Mouse (Mus musculus) liver, adult 2 months (tissue): ENCODE measurements around the gene Stat5b. TPM values are rescaled to one million over a fixed set of nuclear protein-coding genes. Genes with fewer than 3 reads are reported as not detected.

ENCODE experiments used
- DNase-seq: peaks from one replicate; pipeline ENCODE4 v3.0.0-alpha.2; 2011; ENCODE audit warnings: low read depth, low spot score; ENCODE audit errors: extremely low read depth
- H3K27ac ChIP-seq: fragments of 200-500 bp; replicated peaks from 2 replicates; pipeline ENCODE4 v1.5.1; 2012; ENCODE audit warnings: low read depth, mild to moderate bottlenecking, control low read depth, inconsistent platforms, low read length; ENCODE audit not compliant: insufficient read depth
- H3K27me3 ChIP-seq: fragments of 200-500 bp; 2 replicates; pipeline ENCODE4 v1.6.1; 2012; ENCODE audit warnings: mild to moderate bottlenecking, moderate library complexity, low read length, inconsistent platforms; ENCODE audit not compliant: control insufficient read depth, insufficient read depth
- H3K36me3 ChIP-seq: fragments of 200-500 bp; 2 replicates; pipeline ENCODE4 v1.6.1; 2012; ENCODE audit warnings: low read length, inconsistent platforms; ENCODE audit not compliant: control insufficient read depth, insufficient read depth
- H3K4me1 ChIP-seq: fragments of 200-500 bp; 2 replicates; pipeline ENCODE4 v1.6.1; 2011; ENCODE audit warnings: low read length; ENCODE audit not compliant: control insufficient read depth, insufficient read depth
- H3K4me3 ChIP-seq: fragments of 200-500 bp; 2 replicates; pipeline ENCODE4 v1.5.1; 2011; ENCODE audit warnings: low read depth, mild to moderate bottlenecking, control low read depth, low read length, moderate library complexity; ENCODE audit not compliant: insufficient read depth
- H3K79me2 ChIP-seq: fragments of 200-500 bp; 2 replicates; pipeline ENCODE4 v1.6.1; 2012; ENCODE audit warnings: inconsistent platforms, mild to moderate bottlenecking, low read length, moderate library complexity; ENCODE audit not compliant: control insufficient read depth, insufficient read depth
- H3K9ac ChIP-seq: fragments of 200-500 bp; 2 replicates; pipeline ENCODE4 v1.6.1; 2012; ENCODE audit warnings: low read depth, mild to moderate bottlenecking, control low read depth, inconsistent platforms, low read length
- CTCF ChIP-seq: fragments of 200-500 bp; IDR thresholded peaks from 2 replicates; pipeline ENCODE4 v1.5.1; 2011; ENCODE audit warnings: low read depth, low read length, control low read depth
- POLR2A ChIP-seq: fragments of 200-500 bp; IDR thresholded peaks from 2 replicates; pipeline ENCODE4 v1.6.1; 2011; ENCODE audit warnings: low read length, control low read depth; ENCODE audit not compliant: insufficient read depth; ENCODE audit errors: extremely low read depth
- whole genome bisulfite sequencing: fragments of 180-500 bp; shearing (Covaris S2); methylation state at CpG from one replicate; pipeline ENCODE4 v1.1.7; 2018; 5-methylcytosine and 5-hydroxymethylcytosine counted together
- polyA plus RNA-seq: library from polyadenylated mRNA; depleted of rRNA; stranded (reverse); fragments of >200 nt; gene quantifications from 2 replicates; pipeline ENCODE4 v1.2.3, GENCODE M21; 2012
- total RNA-seq: library from RNA; depleted of rRNA; stranded (reverse); fragments of >200 nt; gene quantifications from 2 replicates; pipeline ENCODE4 v1.2.3, GENCODE M21; 2014

The Stat5b gene
- total and polyA plus RNA-seq, 2 experiments: 31.8 to 32.0 TPM

DNA sequence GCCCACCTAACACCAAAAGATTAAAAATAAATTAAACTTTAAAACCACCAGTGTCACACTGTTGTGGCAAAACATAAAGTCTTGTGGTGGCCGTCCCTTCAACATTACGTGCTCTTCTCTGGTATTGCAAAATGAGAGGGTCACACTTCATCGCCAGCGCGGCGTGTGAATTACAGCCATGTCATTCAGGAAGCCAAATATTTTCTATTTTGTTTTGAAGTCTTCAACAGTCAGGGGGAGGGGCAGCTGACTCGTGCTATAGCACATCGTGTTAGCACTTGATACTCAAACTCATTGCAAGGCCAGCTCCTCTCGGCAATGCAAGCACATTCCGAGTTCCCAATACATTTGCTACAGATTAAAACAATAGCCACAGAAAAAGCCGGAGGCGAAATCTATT lies 9.7 kb downstream of the Stat5b start:
- Histone ChIP-seq H3K4me1 (peaks cover 31% of the 10 kb centered on the region), H3K36me3 (no peaks in the 10 kb centered on the region), H3K27ac (peak overlapping the region; percentile 60), H3K27me3 (no peaks in the 10 kb centered on the region), H3K4me3 (no peak overlapping the region), H3K79me2 (peaks cover 46% of the 10 kb centered on the region), H3K9ac (0 out of 2 replicates have a peak overlapping the region, but pooled peaks have one; percentile 27)
- DNase-seq: peak; percentile 55
- no peak for TF ChIP-seq CTCF
- WGBS: 23% methylated on average over 12 of the region's 12 CpGs

DNA sequence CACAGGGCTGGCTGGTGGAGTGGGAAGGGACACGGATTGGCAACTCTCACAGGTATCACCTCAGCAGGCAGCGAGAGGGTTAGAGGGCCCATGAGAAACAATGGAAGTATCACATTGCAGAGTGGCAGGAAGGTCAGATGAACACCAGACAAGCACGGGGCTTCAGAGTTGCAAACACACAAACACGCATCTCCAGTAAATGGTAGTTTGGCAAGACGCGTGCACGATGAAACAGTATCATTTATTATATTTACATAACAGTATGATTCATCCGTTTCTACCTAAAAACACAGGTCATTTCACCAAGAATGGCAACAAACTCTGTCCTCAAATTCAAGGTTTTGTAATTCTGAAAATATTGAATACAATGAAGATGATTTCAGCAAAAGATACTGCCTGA lies 11.0 kb downstream of the Stat5b start:
- peak; percentile 78 for DNase-seq
- H3K4me1 ChIP-seq: peaks cover 38% of the 10 kb centered on the region
- no peaks in the 10 kb centered on the region for H3K36me3 ChIP-seq
- H3K9ac ChIP-seq: no peak overlapping the region; the same call in 1 of the 2 replicates
- H3K79me2 ChIP-seq: peaks cover 33% of the 10 kb centered on the region
- peak overlapping the region; percentile 88 for H3K27ac ChIP-seq
- TF ChIP-seq POLR2A: no peak
- TF ChIP-seq CTCF: no peak
- H3K4me3 ChIP-seq: no peak overlapping the region
- WGBS: 15% methylated on average over 8 of the region's 8 CpGs
- H3K27me3 ChIP-seq: no peaks in the 10 kb centered on the region

DNA sequence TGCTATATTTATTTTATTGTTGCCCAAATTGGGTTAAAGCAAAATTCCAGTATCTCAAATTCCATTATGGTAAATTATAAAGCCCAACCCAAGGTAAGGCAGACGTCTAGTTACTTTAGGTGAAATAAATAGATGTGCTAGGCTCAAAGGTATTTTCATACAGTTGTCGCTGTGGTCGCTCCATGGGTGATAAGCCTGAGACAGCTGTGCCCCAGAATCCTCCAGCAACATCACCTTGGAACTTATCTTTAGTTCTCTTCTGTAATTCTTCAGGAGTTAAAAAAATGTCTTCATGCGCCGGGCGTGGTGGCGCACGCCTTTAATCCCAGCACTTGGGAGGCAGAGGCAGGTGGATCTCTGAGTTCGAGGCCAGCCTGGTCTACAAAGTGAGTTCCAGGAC lies 11.6 kb downstream of the Stat5b start:
- H3K79me2 ChIP-seq: peaks cover 29% of the 10 kb centered on the region
- WGBS: 97% methylated on average over 9 of the region's 9 CpGs

DNA sequence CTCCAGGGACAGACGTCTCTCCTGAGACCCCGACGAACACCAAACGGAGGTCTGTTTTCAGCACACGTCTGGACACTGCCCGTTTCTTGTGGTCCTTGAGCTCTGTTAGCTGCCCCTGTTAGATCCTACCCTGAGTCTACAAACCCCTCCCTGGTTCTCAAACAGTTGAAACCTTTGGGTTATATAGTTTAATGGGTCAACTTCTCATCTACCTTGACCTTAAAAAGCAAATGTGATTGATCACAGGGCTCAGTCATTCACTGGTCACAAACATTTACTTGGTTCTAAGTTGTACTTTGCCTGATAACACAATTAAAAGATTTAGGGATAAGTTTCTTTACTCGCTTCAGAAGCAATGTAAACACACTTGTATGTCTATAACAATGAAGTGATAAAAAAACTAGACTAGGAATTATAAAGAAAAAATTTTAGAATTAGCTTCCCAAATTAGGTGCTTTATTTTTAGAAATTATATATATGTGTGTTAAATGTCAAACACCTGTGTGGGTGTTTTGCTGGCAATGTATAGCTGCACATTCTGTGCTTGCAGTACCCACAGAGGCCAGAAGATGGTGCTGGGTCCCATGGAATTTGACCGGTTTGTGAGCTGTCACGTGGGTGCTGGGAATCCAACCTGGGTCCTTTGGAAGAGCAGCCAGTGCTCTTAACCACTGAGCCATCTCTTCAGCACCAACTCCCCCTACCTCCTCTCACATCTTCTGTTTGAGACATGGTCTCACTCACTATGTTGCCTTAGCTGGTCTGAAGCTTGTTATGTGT lies 13.4 kb downstream of the Stat5b start:
- peak; percentile 89 for DNase-seq
- Histone ChIP-seq H3K4me3 (no peak overlapping the region), H3K4me1 (peaks cover 40% of the 10 kb centered on the region), H3K27me3 (no peaks in the 10 kb centered on the region), H3K9ac (no peak overlapping the region), H3K79me2 (peaks cover 29% of the 10 kb centered on the region; the same call in 1 of the 2 replicates), H3K27ac (peak overlapping the region; percentile 22; the same call in 1 of the 2 replicates), H3K36me3 (no peaks in the 10 kb centered on the region)
- no peak for TF ChIP-seq POLR2A
- TF ChIP-seq CTCF: peak; percentile 51
- 36% methylated on average over 9 of the region's 9 CpGs for WGBS

More for the DNA sequence above, 11.6 kb downstream of the Stat5b start:
- peaks cover 38% of the 10 kb centered on the region for H3K4me1 ChIP-seq
- DNase-seq: no peak
- no peak overlapping the region for H3K9ac ChIP-seq
- H3K4me3 ChIP-seq: no peak overlapping the region
- H3K27ac ChIP-seq: peak overlapping the region; percentile 88
- no peaks in the 10 kb centered on the region for H3K36me3 ChIP-seq
- H3K27me3 ChIP-seq: no peaks in the 10 kb centered on the region
- TF ChIP-seq POLR2A (no peak), CTCF (no peak)

DNA sequence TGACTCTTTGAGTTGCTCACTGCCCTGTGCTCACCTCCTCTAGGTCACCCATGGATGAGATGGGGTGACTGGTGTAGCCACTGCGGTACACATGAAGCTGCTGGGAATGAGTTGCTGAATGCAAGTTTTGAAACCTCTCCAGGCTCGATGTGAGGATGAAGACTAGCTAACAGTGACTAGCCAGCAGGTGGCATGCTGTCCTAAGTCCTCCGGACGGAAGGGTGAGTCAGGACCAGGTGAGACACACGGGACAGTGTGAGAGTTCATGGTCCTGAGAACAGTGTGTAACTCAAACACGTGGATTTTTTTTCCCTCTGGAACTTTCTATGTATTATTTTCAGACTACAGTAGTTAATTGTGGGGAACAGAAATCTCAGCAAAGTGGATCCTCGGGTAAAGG lies 17.1 kb downstream of the Stat5b start:
- 19% methylated on average over 7 of the region's 7 CpGs for WGBS
- Histone ChIP-seq H3K4me3 (no peak overlapping the region), H3K27me3 (no peaks in the 10 kb centered on the region), H3K79me2 (peaks cover 17% of the 10 kb centered on the region; the same call in 1 of the 2 replicates), H3K27ac (peak overlapping the region; percentile 8; the same call in 1 of the 2 replicates), H3K9ac (no peak overlapping the region), H3K4me1 (peaks cover 36% of the 10 kb centered on the region), H3K36me3 (no peaks in the 10 kb centered on the region)
- no peak for TF ChIP-seq POLR2A
- peak; percentile 88 for TF ChIP-seq CTCF
- peak; percentile 94 for DNase-seq

DNA sequence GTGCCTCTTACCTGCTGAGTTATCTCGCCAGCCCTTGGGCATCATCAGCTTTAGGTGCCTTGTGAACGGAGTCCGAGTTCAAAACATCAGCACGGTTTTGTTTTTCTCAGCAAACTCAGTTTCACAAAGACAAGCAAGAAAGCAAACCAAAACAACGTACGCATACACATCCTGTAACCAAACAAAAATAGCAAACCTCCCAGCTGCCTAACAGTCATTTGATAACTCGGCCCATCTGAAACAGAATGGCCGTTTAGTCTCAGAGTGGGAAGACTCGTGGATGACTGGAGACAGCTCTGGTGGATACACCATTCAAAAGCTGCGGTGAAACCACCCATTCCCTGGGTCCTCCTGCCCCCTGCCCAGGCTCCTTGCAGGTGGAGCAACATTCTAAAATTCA lies 19.1 kb downstream of the Stat5b start:
- H3K27me3 ChIP-seq: no peaks in the 10 kb centered on the region
- no peaks in the 10 kb centered on the region for H3K36me3 ChIP-seq
- peaks cover 30% of the 10 kb centered on the region; the same call in 1 of the 2 replicates for H3K79me2 ChIP-seq
- no peak for DNase-seq
- 70% methylated on average over 10 of the region's 10 CpGs for WGBS
- H3K4me3 ChIP-seq: no peak overlapping the region
- H3K4me1 ChIP-seq: peaks cover 35% of the 10 kb centered on the region
- no peak overlapping the region for H3K9ac ChIP-seq
- H3K27ac ChIP-seq: no peak overlapping the region
- TF ChIP-seq POLR2A (no peak), CTCF (no peak)
